Mouse (Mus musculus): ENCODE measurements around the gene Rab5a. TPM values are rescaled to one million over a fixed set of nuclear protein-coding genes. Genes with fewer than 3 reads are reported as not detected.
A peak's percentile ranks its signal among the peaks of the same experiment; 100 is the strongest.

Rab5a gene
- polyA plus RNA-seq, 1 experiment from 2014 or later, result 108 TPM

DNA sequence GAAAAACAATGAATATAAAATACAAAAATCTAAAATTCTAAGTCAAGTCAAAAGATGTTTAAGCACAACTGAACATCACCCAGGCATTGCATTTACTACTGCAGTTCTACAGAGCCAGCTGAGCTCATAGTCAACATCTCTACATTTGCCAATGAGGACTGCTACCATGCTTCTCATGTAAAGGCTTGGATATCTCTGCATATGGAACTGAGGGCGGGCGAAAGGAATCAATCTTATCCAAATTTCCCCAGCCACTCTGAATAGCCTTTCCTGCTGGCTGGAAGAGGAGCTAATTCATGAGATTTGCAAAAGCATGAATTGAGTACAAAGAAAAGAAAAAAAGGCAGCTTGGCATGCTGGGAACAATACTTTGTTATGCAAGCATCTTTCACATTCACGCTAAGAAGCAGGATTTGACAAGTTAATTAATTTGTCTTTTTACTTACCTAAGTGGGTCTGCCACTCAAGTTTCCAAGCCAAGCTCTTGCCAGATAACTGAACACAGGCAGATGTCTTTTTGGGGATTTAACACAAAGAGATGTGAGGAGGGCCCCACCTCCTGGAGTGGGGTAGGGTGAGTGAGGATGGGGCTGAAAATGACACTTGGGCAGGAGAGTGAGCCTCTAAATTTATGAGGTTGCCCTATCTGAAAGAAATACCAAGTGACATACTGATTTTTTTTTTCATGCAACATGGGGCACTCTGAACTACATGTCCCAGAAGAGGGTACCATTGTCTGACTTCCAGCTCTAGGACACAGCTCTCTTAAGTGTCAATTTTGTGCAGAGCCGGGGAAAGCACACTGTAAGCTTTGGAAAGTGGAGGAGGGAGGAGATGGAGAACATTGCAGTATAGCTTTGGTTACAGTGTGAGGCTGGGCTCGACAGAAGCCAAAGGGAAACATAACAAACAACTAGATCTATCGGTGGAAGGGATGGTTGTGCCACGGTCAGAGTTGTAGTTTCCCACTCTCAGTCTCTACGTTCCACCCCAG is 72.6 kb downstream of the Rab5a start:
- Histone ChIP-seq H3K27ac (replicated peaks) (no peak overlapping the region), H3K9me3 (ENCODE audit: control insufficient read depth, low read length) (no peaks in the 10 kb centered on the region), H3K36me3 (ENCODE audit: control insufficient read depth, insufficient read depth, low read length) (no peaks in the 10 kb centered on the region), H3K9ac (ENCODE audit: low read length) (no peak overlapping the region), H3K4me3 (ENCODE audit: low read depth, low read length) (no peak overlapping the region), H3K4me1 (replicated peaks; ENCODE audit: control insufficient read depth, insufficient read depth) (no peaks in the 10 kb centered on the region), H3K4me2 (replicated peaks; ENCODE audit: low read depth) (no peak overlapping the region), H3K27me3 (ENCODE audit: control insufficient read depth, insufficient read depth, low read length) (no peaks in the 10 kb centered on the region)
- WGBS, result 69% methylated on average over 8 of the region's 8 CpGs
- DNase-seq (ENCODE audit: low spot score) (no peak), ATAC-seq (ENCODE audit: low FRiP score, low TSS enrichment) (no peak)
- TF ChIP-seq EP300 (optimal IDR thresholded peaks at IDR 0.05) (no peak), CTCF (IDR thresholded peaks at IDR 0.05; ENCODE audit: low read depth) (no peak)

DNA sequence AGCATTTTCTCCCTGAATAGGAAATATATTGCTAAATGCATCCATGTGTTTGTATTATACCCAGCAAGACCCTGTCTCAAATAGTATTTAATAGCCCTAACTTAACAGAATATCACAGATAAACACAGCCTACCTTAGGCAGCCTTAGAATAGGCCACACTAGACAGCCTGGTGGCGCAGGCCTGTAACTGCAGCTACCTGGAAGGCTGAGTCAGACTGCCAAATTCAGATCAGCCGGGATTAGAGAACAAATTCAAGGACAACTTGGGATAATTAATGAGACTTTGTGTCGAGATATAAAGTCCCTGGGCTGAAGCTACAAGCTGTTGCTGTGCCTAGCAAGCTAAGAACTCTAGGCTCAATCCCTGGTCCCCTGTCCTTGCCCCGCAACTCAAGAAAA is 75.1 kb downstream of the Rab5a start:
- Histone ChIP-seq H3K4me1 (replicated peaks; ENCODE audit: control insufficient read depth, insufficient read depth) (no peaks in the 10 kb centered on the region), H3K27me3 (ENCODE audit: control insufficient read depth, insufficient read depth, low read length) (no peaks in the 10 kb centered on the region), H3K27ac (replicated peaks) (no peak overlapping the region), H3K36me3 (ENCODE audit: control insufficient read depth, insufficient read depth, low read length) (no peaks in the 10 kb centered on the region), H3K9ac (ENCODE audit: low read length) (no peak overlapping the region), H3K4me2 (replicated peaks; ENCODE audit: low read depth) (no peak overlapping the region), H3K4me3 (ENCODE audit: low read depth, low read length) (no peak overlapping the region), H3K9me3 (ENCODE audit: control insufficient read depth, low read length) (no peaks in the 10 kb centered on the region)
- DNase-seq (ENCODE audit: low spot score), result no peak
- 57% methylated on average over 4 of the region's 4 CpGs for WGBS
- no peak for TF ChIP-seq EP300 (optimal IDR thresholded peaks at IDR 0.05)
- peak; percentile 54 for TF ChIP-seq CTCF (IDR thresholded peaks at IDR 0.05; ENCODE audit: low read depth)
- no peak for ATAC-seq (ENCODE audit: low FRiP score, low TSS enrichment)

GRCm38 (mm10) chr17:53554813-53555212 is 75.8 kb downstream of the Rab5a start:
- DNase-seq (ENCODE audit: low spot score) (no peak), ATAC-seq (ENCODE audit: low FRiP score, low TSS enrichment) (no peak)
- Histone ChIP-seq H3K27ac (replicated peaks) (no peak overlapping the region), H3K27me3 (ENCODE audit: control insufficient read depth, insufficient read depth, low read length) (no peaks in the 10 kb centered on the region), H3K9me3 (ENCODE audit: control insufficient read depth, low read length) (no peaks in the 10 kb centered on the region), H3K36me3 (ENCODE audit: control insufficient read depth, insufficient read depth, low read length) (no peaks in the 10 kb centered on the region), H3K4me1 (replicated peaks; ENCODE audit: control insufficient read depth, insufficient read depth) (no peaks in the 10 kb centered on the region), H3K9ac (ENCODE audit: low read length) (no peak overlapping the region), H3K4me2 (replicated peaks; ENCODE audit: low read depth) (no peak overlapping the region), H3K4me3 (ENCODE audit: low read depth, low read length) (no peak overlapping the region)
- WGBS, result 66% methylated on average over 3 of the region's 3 CpGs
- TF ChIP-seq EP300 (optimal IDR thresholded peaks at IDR 0.05) (no peak), CTCF (IDR thresholded peaks at IDR 0.05; ENCODE audit: low read depth) (no peak)

Other genes starting within 250 kb of the Rab5a start
- gene Efhb, start 15.9 kb upstream of the Rab5a start, polyA plus RNA-seq (2015; fragmentation: Nextera tagmentation; extraction: Ambion mirVana), result 0.44 and 0.46 TPM in 2 replicates
- gene Pp2d1, start 60.2 kb downstream of the Rab5a start, polyA plus RNA-seq (2015; fragmentation: Nextera tagmentation; extraction: Ambion mirVana), result 0.12 and 0.22 TPM in 2 replicates
- gene Kat2b, start 87.6 kb downstream of the Rab5a start, polyA plus RNA-seq (2015; fragmentation: Nextera tagmentation; extraction: Ambion mirVana), result 3.8 and 4.9 TPM in 2 replicates
- gene Sgo1, start 210.1 kb downstream of the Rab5a start, polyA plus RNA-seq (2015; fragmentation: Nextera tagmentation; extraction: Ambion mirVana), result 10.3 and 14.0 TPM in 2 replicates